Mouse (Mus musculus): ENCODE results near the gene Cntfr. TPM values are rescaled to one million over a fixed set of nuclear protein-coding genes. Genes with fewer than 3 reads are reported as not detected.

Gene Cntfr
- polyA plus RNA-seq, 1 experiment, result 8.1 TPM

DNA sequence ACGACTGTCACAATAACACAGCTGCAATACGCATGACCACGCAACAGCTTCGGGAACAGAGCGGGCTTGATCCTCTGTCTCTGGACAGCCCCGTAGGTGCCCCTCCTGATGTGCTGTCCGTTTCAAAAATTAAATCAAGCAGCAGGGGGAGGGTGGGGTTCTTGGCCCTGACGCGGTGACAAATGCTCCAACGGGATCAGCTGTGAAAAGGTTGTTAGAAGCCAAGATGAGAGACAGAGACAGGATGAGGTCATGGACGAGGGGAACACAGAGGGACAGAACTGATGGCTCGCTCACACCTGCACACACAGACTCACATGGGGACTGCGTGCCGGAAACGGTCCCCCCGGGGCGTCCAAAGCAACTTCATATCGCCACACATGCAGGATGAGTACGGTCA is 23.7 kb downstream of the Cntfr start:
- no peak overlapping the region for H3K4me3 ChIP-seq (ENCODE audit: extremely low read depth, insufficient read depth, insufficient read length)
- WGBS, result 84% methylated on average over 19 of the region's 19 CpGs

DNA sequence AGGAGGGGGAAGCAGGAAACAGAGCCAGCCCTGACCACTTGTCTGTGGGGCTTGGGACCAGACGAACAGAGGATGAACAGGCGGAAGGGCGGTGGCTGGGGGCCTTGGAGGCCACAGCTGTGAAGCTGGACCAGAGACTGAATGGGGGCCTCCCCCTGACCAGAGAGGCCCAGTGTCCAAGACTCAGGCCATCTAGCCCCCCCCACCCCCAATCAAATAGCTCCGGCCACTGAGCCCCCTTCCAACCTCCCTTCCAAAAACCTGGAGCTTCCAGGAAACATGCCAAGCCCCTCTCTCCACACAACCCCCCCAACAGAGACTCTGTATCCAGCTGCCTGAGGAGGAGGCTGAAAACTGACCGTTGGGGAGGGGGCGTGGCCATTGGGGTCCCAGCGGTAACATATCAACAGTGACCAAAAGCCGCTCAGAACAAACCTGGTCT is 24.3 kb downstream of the Cntfr start:
- TF ChIP-seq CTCF (IDR thresholded peaks at IDR 0.05; ENCODE audit: extremely low read depth, insufficient read depth, insufficient read length, insufficient replicate concordance) (no peak), POLR2A (IDR thresholded peaks at IDR 0.05; ENCODE audit: low read depth, low read length) (no peak)
- H3K27ac ChIP-seq (ENCODE audit: insufficient read depth, low read length), result no peak overlapping the region
- no peaks in the 10 kb centered on the region for H3K36me3 ChIP-seq (ENCODE audit: control insufficient read depth, insufficient read depth, low read length)
- H3K4me3 ChIP-seq (ENCODE audit: extremely low read depth, insufficient read depth, insufficient read length), result no peak overlapping the region
- 67% methylated on average over 8 of the region's 8 CpGs for WGBS
- no peak for DNase-seq (ENCODE audit: low read depth in 1 of 2, low spot score in 2 of 2)
- H3K4me1 ChIP-seq (ENCODE audit: control insufficient read depth, insufficient read depth, insufficient read length), result no peaks in the 10 kb centered on the region
- H3K27me3 ChIP-seq (ENCODE audit: control insufficient read depth, insufficient read depth, low read length), result no peaks in the 10 kb centered on the region

More for the DNA sequence above, 23.7 kb downstream of the Cntfr start:
- DNase-seq (ENCODE audit: low read depth in 1 of 2, low spot score in 2 of 2), result no peak
- Histone ChIP-seq H3K27ac (ENCODE audit: insufficient read depth, low read length) (no peak overlapping the region), H3K4me1 (ENCODE audit: control insufficient read depth, insufficient read depth, insufficient read length) (no peaks in the 10 kb centered on the region), H3K27me3 (ENCODE audit: control insufficient read depth, insufficient read depth, low read length) (no peaks in the 10 kb centered on the region), H3K36me3 (ENCODE audit: control insufficient read depth, insufficient read depth, low read length) (no peaks in the 10 kb centered on the region)
- TF ChIP-seq CTCF (IDR thresholded peaks at IDR 0.05; ENCODE audit: extremely low read depth, insufficient read depth, insufficient read length, insufficient replicate concordance) (no peak), POLR2A (IDR thresholded peaks at IDR 0.05; ENCODE audit: low read depth, low read length) (no peak)

DNA sequence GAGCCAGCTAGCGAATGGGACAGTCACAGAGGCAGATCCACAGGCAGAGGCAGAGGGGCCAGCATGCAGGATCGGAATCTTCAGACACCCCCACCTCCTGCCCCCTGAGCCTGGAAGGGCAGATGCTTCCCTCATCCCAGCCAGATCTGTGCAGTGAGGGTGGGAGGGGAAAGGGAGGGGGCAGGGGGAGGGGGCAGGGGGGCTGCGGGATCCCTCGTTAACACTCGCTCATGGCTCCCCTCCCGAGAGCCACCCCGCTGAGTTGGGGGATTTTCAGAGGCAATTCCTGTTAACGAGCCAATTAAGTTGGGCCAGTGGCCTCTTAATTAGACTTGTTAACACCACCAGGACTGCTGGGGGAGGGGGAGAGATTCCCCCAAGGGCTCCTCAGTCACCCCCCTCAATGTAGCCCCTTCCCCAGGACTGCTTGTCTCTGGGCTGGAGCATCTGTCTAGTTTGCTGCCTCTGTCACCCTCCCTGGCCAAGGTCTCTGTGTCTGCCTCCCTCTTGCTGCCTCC is 24.9 kb downstream of the Cntfr start:
- Histone ChIP-seq H3K36me3 (ENCODE audit: control insufficient read depth, insufficient read depth, low read length) (no peaks in the 10 kb centered on the region), H3K4me1 (ENCODE audit: control insufficient read depth, insufficient read depth, insufficient read length) (no peaks in the 10 kb centered on the region), H3K4me3 (ENCODE audit: extremely low read depth, insufficient read depth, insufficient read length) (no peak overlapping the region), H3K27ac (ENCODE audit: insufficient read depth, low read length) (no peak overlapping the region), H3K27me3 (ENCODE audit: control insufficient read depth, insufficient read depth, low read length) (no peaks in the 10 kb centered on the region)
- 49% methylated on average over 8 of the region's 8 CpGs for WGBS
- TF ChIP-seq CTCF (IDR thresholded peaks at IDR 0.05; ENCODE audit: extremely low read depth, insufficient read depth, insufficient read length, insufficient replicate concordance) (no peak), POLR2A (IDR thresholded peaks at IDR 0.05; ENCODE audit: low read depth, low read length) (no peak)
- DNase-seq (ENCODE audit: low read depth in 1 of 2, low spot score in 2 of 2), result no peak

DNA sequence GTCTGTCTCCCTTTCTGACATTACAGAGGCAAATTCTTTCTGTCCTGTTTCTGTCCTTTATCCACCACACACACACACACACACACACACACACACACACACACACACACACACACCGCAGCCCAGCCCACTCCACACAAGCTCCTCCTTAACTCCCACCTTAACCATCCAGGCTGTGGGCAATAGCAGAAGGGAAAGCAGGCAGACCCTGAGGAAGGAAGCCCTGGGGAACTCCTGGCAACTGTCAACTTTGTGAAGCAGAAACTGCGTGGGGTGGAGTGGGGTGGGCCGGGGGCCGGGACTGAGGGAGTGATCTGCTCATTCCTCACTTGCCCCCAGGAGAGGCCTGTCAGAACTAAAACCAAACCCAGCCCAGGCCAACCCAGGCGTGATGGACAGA is 25.4 kb downstream of the Cntfr start:
- no peak for DNase-seq (ENCODE audit: low read depth in 1 of 2, low spot score in 2 of 2)
- no peaks in the 10 kb centered on the region for H3K4me1 ChIP-seq (ENCODE audit: control insufficient read depth, insufficient read depth, insufficient read length)
- no peak overlapping the region for H3K27ac ChIP-seq (ENCODE audit: insufficient read depth, low read length)
- H3K4me3 ChIP-seq (ENCODE audit: extremely low read depth, insufficient read depth, insufficient read length), result no peak overlapping the region
- H3K36me3 ChIP-seq (ENCODE audit: control insufficient read depth, insufficient read depth, low read length), result no peaks in the 10 kb centered on the region
- 35% methylated on average over 5 of the region's 5 CpGs for WGBS
- TF ChIP-seq POLR2A (IDR thresholded peaks at IDR 0.05; ENCODE audit: low read depth, low read length) (no peak), CTCF (IDR thresholded peaks at IDR 0.05; ENCODE audit: extremely low read depth, insufficient read depth, insufficient read length, insufficient replicate concordance) (no peak)
- no peaks in the 10 kb centered on the region for H3K27me3 ChIP-seq (ENCODE audit: control insufficient read depth, insufficient read depth, low read length)

DNA sequence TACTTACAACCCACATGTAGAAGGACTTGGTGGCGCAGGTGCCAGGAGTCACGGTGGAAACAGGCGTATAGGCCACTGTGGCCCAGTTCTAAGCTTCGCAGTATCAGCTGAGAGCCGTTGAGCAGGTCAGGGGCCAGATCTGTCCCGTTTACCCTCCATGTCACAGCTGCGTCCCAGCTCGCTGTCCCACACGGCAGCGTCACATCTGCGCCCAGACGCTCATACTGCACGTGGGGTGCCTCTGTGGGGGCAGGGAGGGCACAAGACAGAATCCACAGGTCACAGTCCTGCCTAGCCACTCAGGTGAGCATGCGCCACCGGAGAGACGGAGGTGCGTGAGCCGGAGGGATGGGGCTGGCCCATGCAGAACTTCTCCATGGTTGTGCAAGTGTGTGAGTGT is 26.1 kb downstream of the Cntfr start:
- no peaks in the 10 kb centered on the region for H3K4me1 ChIP-seq (ENCODE audit: control insufficient read depth, insufficient read depth, insufficient read length)
- WGBS, result 88% methylated on average over 18 of the region's 18 CpGs
- no peaks in the 10 kb centered on the region for H3K36me3 ChIP-seq (ENCODE audit: control insufficient read depth, insufficient read depth, low read length)
- no peak for TF ChIP-seq POLR2A (IDR thresholded peaks at IDR 0.05; ENCODE audit: low read depth, low read length)
- TF ChIP-seq CTCF (IDR thresholded peaks at IDR 0.05; ENCODE audit: extremely low read depth, insufficient read depth, insufficient read length, insufficient replicate concordance), result no peak
- no peak overlapping the region for H3K27ac ChIP-seq (ENCODE audit: insufficient read depth, low read length)
- no peaks in the 10 kb centered on the region for H3K27me3 ChIP-seq (ENCODE audit: control insufficient read depth, insufficient read depth, low read length)
- no peak overlapping the region for H3K4me3 ChIP-seq (ENCODE audit: extremely low read depth, insufficient read depth, insufficient read length)
- DNase-seq (ENCODE audit: low read depth in 1 of 2, low spot score in 2 of 2), result no peak

DNA sequence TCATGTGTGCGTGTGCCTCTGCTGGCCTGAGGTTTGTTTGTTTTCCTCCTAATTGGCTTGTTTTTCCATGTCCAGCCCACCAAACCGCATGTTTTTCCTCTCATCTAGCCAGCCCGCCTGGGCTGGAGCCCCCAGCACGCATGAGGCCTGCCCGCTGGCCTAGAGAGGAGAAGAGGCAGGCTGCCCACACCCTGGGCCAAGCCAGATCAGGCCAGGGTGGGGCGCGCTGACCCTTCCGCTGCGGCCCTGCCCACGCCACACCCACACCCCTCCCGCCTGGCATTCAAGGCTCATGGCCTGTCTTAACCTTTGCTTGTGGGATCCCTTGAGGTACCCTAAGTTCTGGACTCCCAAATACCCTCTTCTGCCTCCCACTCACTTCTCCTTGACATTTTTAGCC is 30.2 kb downstream of the Cntfr start:
- Histone ChIP-seq H3K36me3 (ENCODE audit: control insufficient read depth, insufficient read depth, low read length) (no peaks in the 10 kb centered on the region), H3K4me3 (ENCODE audit: extremely low read depth, insufficient read depth, insufficient read length) (no peak overlapping the region), H3K27me3 (ENCODE audit: control insufficient read depth, insufficient read depth, low read length) (0 out of 2 replicates have a peak, but pooled peaks cover 2% of the 10 kb centered on the region), H3K4me1 (ENCODE audit: control insufficient read depth, insufficient read depth, insufficient read length) (no peaks in the 10 kb centered on the region), H3K27ac (ENCODE audit: insufficient read depth, low read length) (no peak overlapping the region)
- no peak for DNase-seq (ENCODE audit: low read depth in 1 of 2, low spot score in 2 of 2)
- WGBS, result 92% methylated on average over 11 of the region's 11 CpGs
- TF ChIP-seq CTCF (IDR thresholded peaks at IDR 0.05; ENCODE audit: extremely low read depth, insufficient read depth, insufficient read length, insufficient replicate concordance) (no peak), POLR2A (IDR thresholded peaks at IDR 0.05; ENCODE audit: low read depth, low read length) (no peak)

DNA sequence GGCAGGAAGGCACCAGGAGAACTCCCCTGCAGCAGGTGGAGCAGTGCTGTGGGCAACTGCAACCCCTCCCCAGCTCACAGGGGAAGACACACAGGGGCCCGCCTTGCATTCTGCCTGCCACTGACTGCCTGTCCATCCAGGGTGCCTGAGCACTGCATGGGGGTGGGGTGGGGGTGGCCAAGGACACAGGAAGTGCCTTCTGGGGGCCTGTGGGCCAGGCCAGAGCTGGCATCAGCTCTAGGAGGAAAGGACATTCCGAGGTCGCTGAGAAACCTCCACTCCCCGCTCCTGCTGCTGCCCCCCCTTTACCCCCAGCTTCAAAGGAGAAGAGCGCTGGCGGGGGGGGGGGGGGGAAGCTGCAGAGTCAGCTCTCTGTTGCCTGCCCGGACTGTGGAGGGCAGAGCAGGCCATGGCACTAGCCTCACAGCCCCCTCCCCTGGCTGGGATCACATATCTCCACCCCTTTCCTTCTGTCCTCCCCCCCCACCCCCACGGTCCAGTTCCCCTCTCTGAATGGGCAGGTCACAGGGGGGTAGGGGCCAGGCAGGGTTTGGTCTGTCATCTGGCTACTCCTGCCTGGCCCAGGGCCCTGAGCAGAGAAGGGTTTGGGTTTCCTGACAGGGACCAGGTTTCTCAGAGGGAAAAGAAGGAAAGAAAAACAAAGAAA is 31.7 kb downstream of the Cntfr start:
- H3K27ac ChIP-seq (ENCODE audit: insufficient read depth, low read length), result no peak overlapping the region
- TF ChIP-seq CTCF (IDR thresholded peaks at IDR 0.05; ENCODE audit: extremely low read depth, insufficient read depth, insufficient read length, insufficient replicate concordance) (no peak), POLR2A (IDR thresholded peaks at IDR 0.05; ENCODE audit: low read depth, low read length) (no peak)
- no peak overlapping the region for H3K4me3 ChIP-seq (ENCODE audit: extremely low read depth, insufficient read depth, insufficient read length)
- DNase-seq (ENCODE audit: low read depth in 1 of 2, low spot score in 2 of 2), result no peak
- no peaks in the 10 kb centered on the region for H3K4me1 ChIP-seq (ENCODE audit: control insufficient read depth, insufficient read depth, insufficient read length)
- no peaks in the 10 kb centered on the region for H3K36me3 ChIP-seq (ENCODE audit: control insufficient read depth, insufficient read depth, low read length)
- H3K27me3 ChIP-seq (ENCODE audit: control insufficient read depth, insufficient read depth, low read length), result 0 out of 2 replicates have a peak, but pooled peaks cover 2% of the 10 kb centered on the region
- WGBS, result 2% methylated on average over 4 of the region's 8 CpGs
